Mouse (Mus musculus): ENCODE results near the gene Gm28042. TPM values are rescaled to one million over a fixed set of nuclear protein-coding genes. Genes with fewer than 3 reads are reported as not detected.
A peak's percentile ranks its signal among the peaks of the same experiment; 100 is the strongest.

Gm28042 gene
- polyA plus RNA-seq, 1 experiment, result 2.9 TPM

DNA sequence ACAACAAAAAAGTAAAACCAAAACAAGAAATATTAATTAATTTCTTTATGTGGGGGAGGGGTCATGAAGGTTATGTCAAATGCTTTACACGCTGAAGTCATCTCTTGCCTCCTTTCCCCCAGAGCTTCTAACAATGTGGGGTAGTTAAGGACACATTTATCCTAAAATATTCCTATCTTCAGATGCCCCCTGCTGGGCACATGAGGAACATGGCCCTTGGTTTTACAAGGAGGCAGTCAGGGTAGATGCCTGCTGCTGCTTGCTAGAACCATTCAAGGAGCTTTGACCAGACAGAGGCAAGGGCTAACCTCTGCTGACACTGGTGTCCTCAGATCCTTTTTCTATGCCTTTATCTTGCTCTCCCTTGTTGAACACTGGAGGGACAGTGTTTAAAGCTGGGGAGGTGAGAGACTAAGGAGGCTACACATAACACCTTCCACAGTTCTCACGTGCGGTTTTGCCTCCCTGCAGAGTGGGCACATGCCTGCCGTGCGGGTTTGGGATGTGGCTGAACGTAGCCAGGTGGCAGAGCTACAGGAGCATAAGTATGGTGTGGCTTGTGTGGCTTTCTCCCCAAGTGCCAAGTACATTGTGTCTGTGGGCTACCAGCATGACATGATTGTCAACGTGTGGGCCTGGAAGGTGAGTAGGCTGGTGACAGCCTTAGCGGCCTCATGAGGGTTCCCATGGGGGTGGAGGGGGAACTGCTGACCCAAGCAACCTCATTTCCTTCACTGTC, 15.7 kb upstream of the Gm28042 start:
- DNase-seq (ENCODE audit: extremely low spot score in 1 of 2, low spot score in 1 of 2), result peak in 1 of 2 experiments; percentile 82

DNA sequence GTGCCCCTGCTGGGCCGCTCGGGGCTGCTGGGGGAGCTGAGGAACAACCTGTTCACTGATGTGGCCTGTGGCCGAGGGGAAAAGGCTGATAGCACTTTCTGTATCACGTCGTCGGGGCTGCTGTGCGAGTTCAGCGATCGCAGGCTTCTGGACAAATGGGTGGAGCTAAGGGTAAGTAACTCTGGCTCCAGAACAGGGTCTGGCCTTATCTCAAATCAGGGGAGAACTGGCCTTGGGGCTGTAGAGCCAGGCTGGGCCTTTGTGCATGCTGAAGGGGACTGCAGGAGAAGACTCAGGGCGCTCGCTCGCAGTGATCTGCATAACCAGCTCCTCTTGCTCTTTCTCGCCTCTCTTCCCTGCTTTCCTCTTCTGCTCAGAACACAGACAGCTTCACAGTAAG, 14.4 kb upstream of the Gm28042 start:
- DNase-seq (ENCODE audit: extremely low spot score in 1 of 2, low spot score in 1 of 2), result no peak

DNA sequence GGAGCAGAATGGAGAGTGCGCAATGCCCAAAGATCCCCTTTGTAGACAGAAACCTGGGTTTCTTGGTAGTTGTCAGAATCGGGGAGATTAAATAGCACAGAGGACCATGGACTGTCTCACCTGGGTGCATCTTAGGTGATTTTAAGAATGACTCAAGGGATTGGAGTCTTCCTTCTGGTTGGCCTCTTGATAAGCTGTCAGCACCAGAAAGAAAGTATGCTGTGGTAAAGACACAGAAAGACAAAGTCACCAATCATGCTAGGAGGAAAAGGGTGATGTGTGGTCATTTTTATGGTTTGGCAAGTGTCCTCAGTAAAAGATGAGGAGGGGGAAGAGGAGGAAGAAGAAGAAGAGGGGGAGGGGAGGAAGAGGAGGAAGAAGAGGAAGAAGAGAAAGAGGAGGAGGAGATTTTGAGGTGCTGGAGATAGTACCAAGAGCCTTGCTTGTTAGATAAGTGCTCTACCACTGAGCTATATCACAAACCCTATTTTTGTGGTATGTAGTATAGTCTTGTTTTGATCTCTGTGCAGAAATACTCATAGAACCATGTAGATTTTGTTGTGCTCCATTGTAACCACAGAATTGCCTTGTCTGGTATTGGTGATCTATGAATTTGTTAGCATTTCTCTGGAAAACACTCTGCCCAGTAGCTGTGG, 13.3 kb upstream of the Gm28042 start:
- DNase-seq (ENCODE audit: extremely low spot score in 1 of 2, low spot score in 1 of 2), result no peak

DNA sequence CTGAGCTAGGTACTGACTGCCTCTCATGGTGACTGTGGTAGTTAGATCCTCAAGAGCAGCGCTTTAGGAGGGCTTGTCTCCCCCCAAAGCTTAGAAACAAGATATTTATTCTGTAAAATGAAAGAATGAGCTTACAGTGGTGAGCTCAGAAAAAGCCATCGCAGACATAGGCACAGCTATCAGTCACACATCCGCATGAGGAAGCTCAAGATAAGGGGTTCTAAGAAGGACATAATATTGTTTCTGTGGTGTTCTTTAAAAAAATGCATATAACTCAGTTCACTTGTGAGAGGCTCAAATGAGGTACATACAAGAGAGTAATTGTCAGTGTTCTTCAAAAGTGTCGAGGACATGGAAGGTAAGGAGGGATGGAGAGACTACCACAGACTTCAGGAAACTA, 11.4 kb upstream of the Gm28042 start:
- no peak for DNase-seq (ENCODE audit: extremely low spot score in 1 of 2, low spot score in 1 of 2)

DNA sequence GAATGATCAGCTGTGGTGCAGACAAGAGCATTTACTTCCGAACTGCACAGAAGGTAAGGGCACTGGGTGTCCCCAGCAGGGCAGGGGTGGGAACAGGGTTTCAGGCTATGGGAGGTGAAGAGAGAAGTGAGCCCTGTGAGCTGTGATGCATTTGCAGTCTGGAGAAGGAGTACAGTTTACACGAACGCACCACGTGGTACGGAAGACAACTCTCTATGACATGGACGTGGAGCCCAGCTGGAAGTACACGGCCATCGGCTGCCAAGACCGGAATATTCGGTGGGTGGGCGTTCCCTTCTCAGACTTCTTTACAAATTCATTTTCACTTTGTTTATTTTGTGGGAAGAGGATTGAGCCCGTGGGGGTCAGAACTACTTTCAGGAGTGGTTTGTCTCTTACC, 9.7 kb upstream of the Gm28042 start:
- no peak for DNase-seq (ENCODE audit: extremely low spot score in 1 of 2, low spot score in 1 of 2)

DNA sequence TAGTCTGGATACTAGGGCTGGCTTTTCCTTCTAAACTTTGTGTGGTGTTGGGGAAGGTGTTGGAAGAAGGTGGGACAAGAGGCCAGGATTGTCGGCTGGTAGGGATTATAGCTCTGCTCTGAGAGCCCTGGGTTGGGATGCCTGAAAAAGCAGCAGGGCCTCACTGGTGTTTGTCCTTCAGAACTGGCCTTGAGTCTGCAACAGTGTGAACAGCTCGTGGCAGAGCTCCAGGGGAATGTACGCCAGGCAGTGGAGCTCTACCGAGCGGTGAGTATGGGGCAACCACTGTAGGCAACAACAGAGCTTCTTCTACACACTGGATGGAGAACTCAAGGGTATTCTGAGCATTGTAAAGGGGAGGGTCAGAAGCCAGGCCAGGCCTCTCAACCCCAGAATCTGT, 3.0 kb upstream of the Gm28042 start:
- DNase-seq (ENCODE audit: extremely low spot score in 1 of 2, low spot score in 1 of 2), result no peak

DNA sequence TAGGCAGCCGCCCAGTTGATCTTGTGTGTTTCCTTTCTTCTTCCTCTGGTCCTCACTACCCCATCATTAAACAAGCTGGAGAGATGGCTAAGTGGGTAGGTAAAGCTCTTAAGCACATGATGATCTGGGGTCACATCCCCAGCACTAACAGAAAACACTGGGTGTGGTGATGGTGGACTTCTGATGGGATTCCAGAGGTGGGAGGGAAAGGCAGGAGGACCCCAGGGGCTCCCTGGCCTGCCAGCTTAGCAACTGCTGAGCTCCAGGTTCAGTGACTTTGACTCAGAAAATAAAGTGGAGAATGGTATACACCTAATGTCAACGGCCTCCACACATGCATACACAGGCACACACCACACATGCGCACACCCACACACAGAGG, 648 bp downstream of the Gm28042 start:
- no peak for DNase-seq (ENCODE audit: extremely low spot score in 1 of 2, low spot score in 1 of 2)

DNA sequence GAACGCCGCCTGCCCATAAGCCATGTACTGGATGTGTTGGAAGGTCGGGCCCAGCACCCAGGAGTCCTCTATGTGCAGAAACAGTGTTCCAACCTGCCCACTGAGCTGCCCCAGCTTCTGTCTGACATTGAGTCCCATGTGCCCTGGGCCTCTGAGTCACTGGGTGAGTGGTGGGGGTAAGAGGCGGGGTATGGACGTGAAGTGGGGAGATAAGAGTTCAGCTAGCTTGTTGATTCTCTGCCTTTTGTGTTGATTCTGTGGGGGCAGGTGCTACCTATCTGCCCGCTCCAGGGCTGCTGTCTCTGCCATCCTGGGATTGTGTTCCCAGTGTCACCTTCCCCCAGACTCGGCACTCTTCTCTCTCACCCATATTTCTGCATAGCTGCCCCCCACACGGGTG, 3.1 kb downstream of the Gm28042 start:
- no peak for DNase-seq (ENCODE audit: extremely low spot score in 1 of 2, low spot score in 1 of 2)

DNA sequence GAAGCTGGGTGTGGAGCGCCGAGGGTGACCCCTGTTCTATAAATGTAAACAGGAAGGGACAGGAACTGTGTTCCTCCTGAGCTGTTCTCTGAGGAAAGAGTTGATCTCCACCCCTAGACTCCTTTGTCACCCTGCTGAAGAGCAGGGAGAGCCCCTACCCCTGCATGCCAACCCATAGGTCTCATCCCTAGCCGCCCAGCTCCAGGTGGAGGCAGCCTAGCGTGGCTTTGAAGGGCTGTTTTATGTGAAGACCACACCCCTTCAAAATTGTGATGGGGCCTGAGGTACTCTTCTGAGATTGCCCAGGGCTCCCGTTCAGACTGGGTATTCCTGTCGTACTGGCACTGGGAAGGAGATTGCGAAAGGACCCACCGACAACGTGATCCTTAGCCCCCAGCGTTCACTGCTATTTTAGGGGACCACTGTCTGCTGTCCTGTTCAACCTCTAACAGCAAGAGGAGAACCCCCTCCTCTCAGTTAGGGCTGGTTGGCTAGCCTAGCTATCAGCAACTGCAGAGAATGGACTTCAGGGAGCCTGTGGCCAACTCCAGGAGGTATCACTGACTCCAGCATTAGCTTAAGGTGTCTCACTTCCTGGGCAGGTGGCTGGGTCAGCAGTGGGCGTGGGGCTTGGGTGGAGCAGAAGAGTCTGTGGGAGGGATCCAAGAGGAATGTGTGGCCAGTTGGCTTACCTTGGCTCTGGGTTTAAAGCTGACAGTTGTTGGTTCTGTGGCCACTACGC, 5.6 kb downstream of the Gm28042 start, which contains the start of gene Pla2g4b:
Pla2g4b (plus strand) TSS at position 692 of the 742 bp plus-strand sequence.
- no peak for DNase-seq (ENCODE audit: extremely low spot score in 1 of 2, low spot score in 1 of 2)

DNA sequence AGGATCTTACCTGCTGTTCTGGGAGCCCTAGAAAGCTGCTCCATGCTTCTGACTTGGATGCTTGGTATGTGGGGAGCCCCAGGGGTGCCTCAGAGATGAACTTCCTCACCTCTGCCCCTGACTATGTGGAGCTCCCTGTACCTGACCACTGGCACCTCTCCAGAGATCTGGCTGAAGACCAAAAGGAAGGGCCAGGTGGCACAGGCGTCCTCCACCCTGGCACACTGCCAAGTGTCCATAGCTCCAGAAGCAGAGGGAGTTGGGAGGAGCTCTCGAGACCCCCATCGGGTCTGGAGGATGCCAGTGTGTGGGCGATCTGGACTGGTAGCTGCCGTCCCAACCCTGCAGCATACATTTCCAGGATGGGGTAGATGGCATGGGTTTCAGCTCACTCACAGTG, 6.4 kb downstream of the Gm28042 start:
- no peak for DNase-seq (ENCODE audit: extremely low spot score in 1 of 2, low spot score in 1 of 2)

DNA sequence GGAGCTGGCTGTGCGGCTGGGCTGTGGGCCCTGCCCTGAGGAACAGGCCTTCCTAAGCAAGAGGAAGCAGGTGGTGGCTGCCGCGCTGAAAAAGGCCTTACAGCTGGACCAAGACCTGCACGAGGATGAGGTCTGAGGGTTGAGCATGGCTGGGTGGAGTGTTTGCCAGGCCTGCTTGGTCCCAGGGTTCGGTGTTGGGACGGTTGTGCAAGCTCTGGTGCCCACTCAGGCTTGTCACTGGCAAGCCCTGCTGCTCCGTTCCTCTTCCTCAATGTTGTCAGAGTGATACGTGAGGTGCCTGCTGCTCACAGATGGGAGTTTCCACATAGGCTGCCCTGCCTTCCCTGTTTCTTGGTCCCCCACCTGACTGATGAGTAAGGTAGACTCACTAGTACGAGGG, 10.5 kb downstream of the Gm28042 start:
- DNase-seq (ENCODE audit: extremely low spot score in 1 of 2, low spot score in 1 of 2), result no peak

DNA sequence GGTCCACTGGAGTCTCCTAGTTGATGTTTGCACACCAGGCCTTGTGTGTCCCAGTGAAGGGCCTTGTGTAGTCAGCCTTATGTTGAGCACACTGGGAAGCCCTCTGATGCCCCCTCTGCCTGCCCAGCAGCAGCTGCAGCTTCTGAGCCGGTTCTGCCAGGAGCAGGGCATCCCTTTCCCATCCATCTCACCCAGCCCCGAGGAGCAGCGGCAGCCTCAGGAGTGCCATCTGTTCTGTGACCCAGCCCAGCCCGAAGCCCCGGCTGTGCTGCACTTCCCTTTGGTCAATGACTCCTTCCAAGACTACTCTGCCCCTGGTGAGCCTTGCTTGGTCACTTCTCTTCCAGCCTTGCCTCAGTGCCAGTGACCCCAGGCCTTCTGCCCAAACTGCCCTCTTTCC, 13.7 kb downstream of the Gm28042 start:
- DNase-seq (ENCODE audit: extremely low spot score in 1 of 2, low spot score in 1 of 2), result no peak

DNA sequence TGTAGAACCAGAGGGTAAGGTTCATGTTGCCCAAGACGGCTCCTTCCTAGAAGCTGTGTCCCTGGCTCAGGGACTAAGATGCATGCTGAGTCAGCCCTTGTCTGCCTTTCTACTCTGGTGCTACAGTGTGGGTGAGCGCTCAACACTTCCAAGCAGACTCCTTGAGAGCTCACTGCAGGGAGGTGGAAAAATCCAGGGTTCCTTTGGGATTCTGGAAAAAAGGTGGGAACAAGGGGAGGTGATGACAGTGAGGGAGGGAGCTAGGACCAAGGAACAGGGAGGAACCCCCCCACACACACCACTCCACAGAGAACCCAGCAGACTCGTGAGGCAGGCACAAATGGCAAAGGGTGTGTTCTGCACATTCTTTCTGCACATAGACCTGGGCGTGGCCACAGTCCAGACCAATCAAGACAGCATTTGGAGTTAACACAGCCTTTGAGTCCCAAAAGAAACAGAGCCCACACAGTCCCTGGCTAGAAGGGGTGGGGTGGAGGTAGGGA, 16.9 kb downstream of the Gm28042 start:
- peak; percentile 67 to 76 for DNase-seq (ENCODE audit: extremely low spot score in 1 of 2, low spot score in 1 of 2)

DNA sequence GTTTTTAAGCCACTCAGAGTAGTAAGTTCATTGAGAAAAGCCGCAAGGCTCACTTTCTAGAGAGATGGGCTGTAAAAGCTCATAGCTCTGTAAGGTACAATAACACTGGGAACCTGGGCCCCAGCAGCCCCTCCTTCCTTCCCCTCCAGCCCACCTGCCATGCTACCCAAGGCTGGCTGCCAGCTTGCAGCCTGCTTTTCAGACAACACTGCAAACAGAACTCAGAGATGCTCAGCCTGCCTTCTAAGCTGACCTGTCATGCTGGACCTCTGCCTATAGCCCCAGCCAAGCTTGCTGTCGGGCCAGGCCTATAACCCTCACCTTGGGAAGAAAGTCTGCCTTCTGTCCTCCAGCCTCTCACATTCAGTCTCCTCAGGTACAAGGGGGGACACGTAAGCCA, 17.4 kb downstream of the Gm28042 start:
- DNase-seq (ENCODE audit: extremely low spot score in 1 of 2, low spot score in 1 of 2), result no peak

DNA sequence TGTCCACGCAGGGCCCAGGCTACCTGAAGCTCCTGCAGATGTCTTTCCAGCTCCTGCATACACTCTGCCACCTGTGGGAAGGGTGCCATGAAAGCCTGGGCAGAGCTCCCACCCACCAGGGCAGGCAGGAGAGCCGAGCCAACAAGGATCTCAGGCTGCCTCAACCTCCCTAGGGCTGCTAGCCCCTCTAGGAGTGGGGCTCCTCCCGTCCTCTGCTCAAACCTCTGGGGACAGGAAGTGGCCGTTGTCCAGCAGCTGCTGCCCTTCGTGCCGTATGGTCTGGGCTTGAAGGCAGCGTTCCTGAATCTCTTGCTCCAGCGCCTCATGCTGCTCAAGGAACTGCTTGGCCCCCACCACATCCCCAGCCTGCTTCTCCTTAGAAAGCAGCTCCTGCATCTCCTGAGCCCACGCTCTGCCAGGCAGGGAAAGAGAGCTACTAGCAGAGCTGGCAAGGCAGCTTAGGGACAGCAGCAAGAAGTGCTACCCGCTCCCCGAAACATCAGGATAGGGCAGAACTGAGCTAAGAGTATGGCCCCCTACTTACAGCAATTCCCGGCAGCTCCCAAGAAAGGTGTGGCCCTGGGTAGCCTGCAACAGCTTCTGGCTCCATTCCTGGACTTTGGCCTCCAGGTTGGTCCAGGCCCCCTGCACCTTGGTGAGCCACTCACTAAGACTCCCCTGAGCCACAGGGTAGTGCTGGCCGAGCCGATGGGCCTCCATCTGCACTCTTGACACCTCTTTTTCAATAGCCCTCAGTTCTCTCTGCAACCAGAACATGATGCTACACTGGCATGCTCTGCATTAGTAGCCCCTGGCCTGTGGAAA, 19.4 kb downstream of the Gm28042 start:
- peak; percentile 52 to 70 for DNase-seq (ENCODE audit: extremely low spot score in 1 of 2, low spot score in 1 of 2)

DNA sequence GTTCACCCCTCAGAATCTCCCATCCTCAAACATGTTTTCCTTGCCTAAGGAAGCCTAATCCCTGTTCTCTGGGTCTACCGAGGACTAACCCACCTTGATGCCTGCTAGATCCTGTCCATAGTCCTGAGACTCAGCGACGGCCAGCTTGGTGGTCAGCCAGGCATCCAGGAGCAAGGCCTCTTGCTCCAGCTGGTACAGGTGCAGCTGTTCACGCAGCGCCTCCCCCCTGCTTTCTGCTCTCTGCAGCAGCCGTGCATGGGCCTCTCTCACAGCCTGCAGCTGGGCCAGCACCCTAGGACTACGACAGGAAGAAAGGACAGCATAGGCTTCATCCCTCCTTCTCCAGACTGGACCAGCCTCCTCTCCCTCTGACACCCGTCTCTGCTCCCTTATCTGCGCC, 20.9 kb downstream of the Gm28042 start:
- no peak for DNase-seq (ENCODE audit: extremely low spot score in 1 of 2, low spot score in 1 of 2)

DNA sequence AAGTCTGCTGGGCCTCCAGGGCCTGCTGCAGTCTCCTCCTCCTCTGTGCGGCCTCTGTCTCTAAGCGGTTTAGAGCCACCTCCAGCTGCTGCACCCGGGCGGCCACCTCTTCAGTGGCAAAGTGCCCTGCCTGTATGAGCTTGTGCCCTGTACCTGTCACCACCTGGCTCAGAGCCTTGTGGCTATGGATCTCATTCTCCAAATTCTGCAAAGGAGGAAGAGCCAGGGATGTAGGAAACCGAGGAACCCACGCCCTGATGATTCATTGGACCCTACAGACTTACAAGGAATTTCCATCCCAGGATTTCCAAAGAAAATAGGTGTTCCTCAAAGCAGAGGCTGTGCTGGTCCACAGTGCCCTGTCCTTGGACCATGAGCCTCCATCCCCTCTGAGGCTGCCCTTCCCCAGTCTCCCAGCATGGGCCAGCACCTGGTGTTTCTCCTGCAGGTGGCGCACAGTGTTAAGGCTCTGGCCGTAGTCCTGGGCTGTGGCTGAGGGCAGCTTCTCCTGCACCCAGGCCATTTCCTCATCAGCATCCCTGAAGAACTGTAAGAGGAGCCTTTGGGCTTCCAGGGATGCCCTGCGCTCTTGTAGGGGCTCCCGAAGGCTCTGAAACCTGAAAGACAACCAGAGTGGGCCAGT, 22.5 kb downstream of the Gm28042 start:
- peak in 1 of 2 experiments; percentile 45 for DNase-seq (ENCODE audit: extremely low spot score in 1 of 2, low spot score in 1 of 2)

DNA sequence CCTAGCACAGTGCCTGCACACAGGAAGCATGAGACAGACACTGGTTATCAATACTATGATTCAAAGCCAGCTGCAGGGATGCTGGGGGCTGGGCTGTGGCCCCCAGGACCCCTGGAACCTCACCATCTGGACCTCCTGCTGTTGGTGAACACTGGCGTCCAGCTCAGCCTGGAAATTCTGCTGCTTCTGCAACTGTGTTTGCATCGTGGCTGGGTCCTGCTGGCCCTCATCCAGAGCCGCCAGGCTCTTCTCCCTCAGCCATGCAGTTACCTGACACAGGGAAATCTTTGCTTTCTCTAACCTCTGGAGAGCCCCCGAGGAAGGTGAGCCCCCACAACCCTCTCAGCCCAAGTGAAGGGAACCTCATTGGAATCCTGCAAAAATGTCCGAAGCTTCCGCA, 24.1 kb downstream of the Gm28042 start:
- DNase-seq (ENCODE audit: extremely low spot score in 1 of 2, low spot score in 1 of 2), result no peak

DNA sequence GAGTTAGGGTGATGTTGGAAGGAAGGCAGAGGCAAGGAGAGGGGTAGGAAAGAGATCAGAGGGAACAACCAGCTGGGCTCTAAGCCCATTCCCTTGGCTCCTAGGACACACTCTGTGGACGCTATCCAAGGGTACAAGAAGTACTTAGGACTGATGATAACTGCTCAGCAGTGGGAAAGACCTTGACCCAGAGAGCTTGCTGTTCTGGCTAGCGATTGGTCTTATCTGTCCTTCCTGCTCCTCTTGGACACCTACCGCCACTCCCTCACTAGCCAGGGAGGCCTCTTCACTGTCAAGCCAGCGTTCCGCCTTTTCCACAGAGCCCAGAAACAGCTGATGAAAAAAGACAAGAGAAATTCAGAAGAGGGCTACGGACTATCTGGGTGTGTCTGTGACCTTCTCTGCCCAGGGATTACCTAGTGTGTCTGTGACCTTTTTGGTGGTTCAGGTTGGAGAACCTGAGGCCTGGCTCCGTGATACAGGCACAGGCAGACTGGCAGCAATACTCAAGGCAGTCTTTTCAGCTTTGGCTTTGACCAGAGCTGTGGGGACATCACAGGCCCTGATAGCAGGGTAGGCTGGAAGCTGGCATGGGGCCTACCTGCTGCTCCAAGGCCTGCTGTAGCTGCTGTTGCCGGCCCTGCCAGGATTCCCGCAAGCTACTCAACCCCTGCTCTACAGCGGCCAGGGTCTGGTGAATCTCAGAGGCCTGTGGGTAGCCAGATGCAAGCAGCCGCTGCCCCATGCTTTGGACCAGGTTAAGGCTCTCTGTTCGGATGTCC, 27.7 kb downstream of the Gm28042 start:
- no peak for DNase-seq (ENCODE audit: extremely low spot score in 1 of 2, low spot score in 1 of 2)
